Mouse (Mus musculus): Measurements from ENCODE around the gene Lyst.

GRCm38 (mm10) chr13:13614235-13614634 is 24.0 kb downstream of the Lyst start:
- TF ChIP-seq CTCF (IDR thresholded peaks at IDR 0.05; ENCODE audit: low read depth), result no peak
- TF ChIP-seq EP300 (optimal IDR thresholded peaks at IDR 0.05), result no peak

Data from stomach, postnatal 0 days (tissue).